Mouse (Mus musculus) liver, adult (tissue): ENCODE data around the gene Ccdc175.

ENCODE experiments used
- GATA4 ChIP-seq: IDR thresholded peaks from 2 replicates; pipeline ENCODE4 v1.6.1; 2014; ENCODE audit warnings: mild to moderate bottlenecking, low read length; ENCODE audit not compliant: insufficient replicate concordance

Ccdc175 gene

GRCm38 (mm10) chr12:72184929-72185328, at the start of gene Ccdc175:
Gene Ccdc175, minus strand, starts transcription at chr12:72185029.
- TF ChIP-seq GATA4 = no peak

- TF ChIP-seq GATA4 = no peak
Observed at GRCm38 (mm10) chr12:72234151-72234550, 49.3 kb upstream of the Ccdc175 start.

- TF ChIP-seq GATA4 = no peak
Observed at GRCm38 (mm10) chr12:72232826-72233790, 48.3 kb upstream of the Ccdc175 start.

- TF ChIP-seq GATA4 = no peak
Observed at GRCm38 (mm10) chr12:72232176-72232575, 47.3 kb upstream of the Ccdc175 start.

- no peak for TF ChIP-seq GATA4
Observed at GRCm38 (mm10) chr12:72229451-72230196, 44.8 kb upstream of the Ccdc175 start.

GRCm38 (mm10) chr12:72227731-72228130, 42.9 kb upstream of the Ccdc175 start:
- no peak for TF ChIP-seq GATA4

GRCm38 (mm10) chr12:72225371-72225770, 40.5 kb upstream of the Ccdc175 start:
- no peak for TF ChIP-seq GATA4

- no peak for TF ChIP-seq GATA4
Observed at GRCm38 (mm10) chr12:72223557-72224102, 38.8 kb upstream of the Ccdc175 start.

- no peak for TF ChIP-seq GATA4
Observed at GRCm38 (mm10) chr12:72213554-72213953, 28.7 kb upstream of the Ccdc175 start.

GRCm38 (mm10) chr12:72200828-72201227, 16.0 kb upstream of the Ccdc175 start:
- TF ChIP-seq GATA4 = no peak

GRCm38 (mm10) chr12:72197925-72198486, 13.2 kb upstream of the Ccdc175 start:
- no peak for TF ChIP-seq GATA4

GRCm38 (mm10) chr12:72197434-72197833, 12.6 kb upstream of the Ccdc175 start:
- TF ChIP-seq GATA4 = no peak

GRCm38 (mm10) chr12:72179561-72179960, 5.3 kb downstream of the Ccdc175 start:
- no peak for TF ChIP-seq GATA4

GRCm38 (mm10) chr12:72178322-72178721, 6.5 kb downstream of the Ccdc175 start:
- no peak for TF ChIP-seq GATA4

- TF ChIP-seq GATA4 = no peak
Observed at GRCm38 (mm10) chr12:72158421-72158820, 26.4 kb downstream of the Ccdc175 start.
